Mouse (Mus musculus) kidney, embryonic 15.5 days (tissue): ENCODE results near the gene Nipa2. TPM values are rescaled to one million over a fixed set of nuclear protein-coding genes. Genes with fewer than 3 reads are reported as not detected.
"Not testable (repeated sequence)": the region's sequence is repeated elsewhere in the genome, so short reads cannot be mapped to it uniquely, and the experiment has no call there.

Experiments
- ATAC-seq: fragments of 200-750 bp; cut with Nextera tagmentation; replicated peaks from 2 replicates; pipeline ENCODE4 v1.8.0; 2017; ENCODE audit warnings: moderate TSS enrichment; ENCODE audit not compliant: low FRiP score
- H3K27ac ChIP-seq: fragments of 300-500 bp; sonication (generic); 2 replicates; pipeline ENCODE4 v1.5.1; 2015; ENCODE audit warnings: mild to moderate bottlenecking, inconsistent platforms
- H3K27me3 ChIP-seq: fragments of 300-500 bp; sonication (generic); 2 replicates; pipeline ENCODE4 v1.6.1; 2015; ENCODE audit warnings: inconsistent platforms
- H3K36me3 ChIP-seq: fragments of 300-500 bp; sonication (generic); 2 replicates; pipeline ENCODE4 v1.6.1; 2015; ENCODE audit warnings: inconsistent platforms
- H3K4me1 ChIP-seq: fragments of 300-500 bp; sonication (generic); 2 replicates; pipeline ENCODE4 v1.6.1; 2015; ENCODE audit warnings: inconsistent platforms
- H3K4me2 ChIP-seq: fragments of 300-500 bp; sonication (generic); 2 replicates; pipeline ENCODE4 v1.6.1; 2015; ENCODE audit warnings: moderate library complexity, mild to moderate bottlenecking, inconsistent platforms
- H3K4me3 ChIP-seq: fragments of 300-500 bp; sonication (generic); replicated peaks from 2 replicates; pipeline ENCODE4 v1.5.1; 2015; ENCODE audit warnings: mild to moderate bottlenecking, inconsistent platforms
- H3K9ac ChIP-seq: fragments of 300-500 bp; sonication (generic); 2 replicates; pipeline ENCODE4 v1.6.1; 2015; ENCODE audit warnings: mild to moderate bottlenecking, inconsistent platforms
- H3K9me3 ChIP-seq: fragments of 300-500 bp; sonication (generic); replicated peaks from 2 replicates; pipeline ENCODE4 v1.6.1; 2016; ENCODE audit warnings: inconsistent platforms
- WGBS: fragments of 180-500 bp; shearing (Covaris S2); methylation state at CpG from one replicate; pipeline ENCODE4 v1.1.7; 2015; ENCODE audit warnings: mixed read lengths; 5-methylcytosine and 5-hydroxymethylcytosine counted together
- polyA plus RNA-seq: library from polyadenylated mRNA; unstranded; fragments of >200 nt; fragmentation: Nextera tagmentation; extraction: Ambion mirVana; gene quantifications from 2 replicates; pipeline ENCODE4 v1.2.1, GENCODE M21; 2015

Nipa2 gene
- polyA plus RNA-seq, 1 experiment from 2014 or later = 45.5 TPM

DNA sequence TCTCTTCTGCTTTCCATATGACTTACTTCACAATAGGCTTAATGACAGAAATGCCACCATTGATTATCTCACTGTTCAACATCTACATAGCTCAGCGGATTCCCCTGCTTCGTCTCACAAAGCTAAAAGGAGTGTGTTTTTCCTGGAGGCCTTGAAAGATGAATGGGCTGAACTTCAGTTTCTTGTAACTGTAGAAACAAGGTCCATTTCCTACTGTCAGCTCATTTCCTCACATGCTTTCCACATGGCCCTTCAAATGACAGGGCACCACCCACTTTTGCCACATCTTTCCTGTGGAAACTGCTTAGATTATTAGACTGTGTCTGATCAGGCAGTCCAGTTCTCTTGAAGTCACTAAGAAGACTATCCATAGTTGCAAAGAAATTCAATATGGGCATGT is 33.6 kb downstream of the Nipa2 start:
- WGBS = 65% methylated on average over 2 of the region's 2 CpGs
- Histone ChIP-seq H3K9me3 (no peaks in the 10 kb centered on the region), H3K27me3 (no peaks in the 10 kb centered on the region), H3K4me3 (no peak overlapping the region), H3K27ac (no peak overlapping the region), H3K4me1 (no peaks in the 10 kb centered on the region), H3K36me3 (peaks cover 83% of the 10 kb centered on the region), H3K4me2 (no peak overlapping the region), H3K9ac (no peak overlapping the region)
- no peak for ATAC-seq

DNA sequence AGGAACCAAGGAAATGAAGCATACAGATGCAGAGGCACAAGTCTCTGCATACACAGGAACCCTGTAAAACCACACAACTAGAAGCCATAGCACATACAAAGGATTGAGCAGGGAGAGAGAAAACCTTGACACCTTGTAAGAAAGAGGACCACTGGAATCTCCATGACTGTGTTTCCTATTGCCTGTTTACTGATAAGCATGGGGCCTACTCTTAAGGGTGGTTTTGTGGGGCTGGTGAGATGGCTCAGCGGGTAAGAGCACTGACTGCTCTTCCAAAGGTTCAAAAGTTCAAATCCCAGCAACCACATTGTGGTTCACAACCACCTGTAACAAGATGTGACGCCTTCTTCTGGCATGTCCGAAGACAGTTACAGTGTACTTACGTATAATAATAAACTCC is 35.0 kb downstream of the Nipa2 start:
- Histone ChIP-seq H3K4me3 (no peak overlapping the region), H3K4me1 (no peaks in the 10 kb centered on the region), H3K4me2 (no peak overlapping the region), H3K27ac (no peak overlapping the region), H3K36me3 (peaks cover 87% of the 10 kb centered on the region), H3K9ac (no peak overlapping the region), H3K27me3 (no peaks in the 10 kb centered on the region), H3K9me3 (no peaks in the 10 kb centered on the region)
- 94% methylated on average over 4 of the region's 4 CpGs for WGBS
- ATAC-seq = no peak

DNA sequence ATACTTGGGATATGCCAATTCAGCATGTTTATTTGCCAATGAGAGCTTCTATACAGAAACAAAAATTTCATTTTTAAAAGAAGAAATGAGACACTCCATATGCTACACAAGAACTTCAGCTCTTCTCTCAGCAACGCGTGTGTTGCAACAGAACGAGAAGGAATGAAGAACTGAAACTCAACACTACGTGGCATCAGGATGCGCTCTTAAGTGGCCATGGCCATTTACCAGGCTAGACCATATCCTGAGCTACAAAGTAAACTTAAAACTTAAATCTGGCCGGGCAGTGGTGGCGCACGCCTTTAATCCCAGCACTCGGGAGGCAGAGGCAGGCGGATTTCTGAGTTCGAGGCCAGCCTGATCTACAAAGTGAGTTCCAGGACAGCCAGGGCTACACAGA is 43.9 kb downstream of the Nipa2 start:
- not testable (repeated sequence) for H3K9me3 ChIP-seq, H3K4me1 ChIP-seq, H3K9ac ChIP-seq, H3K4me2 ChIP-seq, H3K4me3 ChIP-seq, H3K27ac ChIP-seq, ATAC-seq, H3K27me3 ChIP-seq
- 98% methylated on average over 11 of the region's 11 CpGs for WGBS
- H3K36me3 ChIP-seq = peaks cover 98% of the 10 kb centered on the region

DNA sequence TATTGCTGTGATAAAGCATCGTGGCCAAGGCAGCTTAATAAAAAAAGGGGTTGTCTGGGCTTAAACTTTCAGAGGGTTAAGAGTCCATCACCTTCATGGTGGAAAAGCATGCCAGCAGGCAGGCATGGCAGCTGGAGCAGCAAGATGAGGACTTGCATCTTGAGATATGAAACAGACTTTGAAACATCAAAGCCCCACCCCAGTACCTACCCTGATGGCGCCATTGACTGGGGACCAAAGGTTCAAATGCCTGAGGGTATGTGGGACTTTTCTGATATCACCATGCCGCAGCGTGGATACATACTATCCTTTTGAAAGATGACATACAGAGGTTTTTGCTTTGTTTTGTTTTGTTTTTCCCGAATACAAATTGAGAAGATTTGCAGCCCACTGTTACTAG is 50.2 kb downstream of the Nipa2 start:
- H3K27ac ChIP-seq = no peak overlapping the region

DNA sequence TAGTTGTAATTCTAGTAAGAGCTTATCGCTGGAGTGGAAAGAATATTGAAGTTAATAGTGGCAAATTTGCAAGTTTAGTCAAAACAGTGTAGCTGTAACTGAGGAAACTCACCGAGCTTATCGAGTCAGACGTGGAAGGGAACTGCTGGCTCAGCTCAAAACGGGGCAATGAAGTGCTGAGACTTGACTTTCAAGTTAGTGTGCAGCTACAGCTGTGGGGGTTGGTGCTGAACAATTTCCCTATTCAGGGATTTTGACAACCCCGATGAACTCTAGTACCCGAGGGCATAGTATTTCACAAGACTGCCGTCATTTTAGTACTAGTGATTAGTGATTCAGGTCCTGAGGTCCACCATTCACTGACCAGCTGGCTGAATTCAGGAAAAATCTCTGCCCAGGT is 50.9 kb downstream of the Nipa2 start:
- Histone ChIP-seq H3K27me3 (no peaks in the 10 kb centered on the region), H3K4me3 (no peak overlapping the region), H3K4me1 (no peaks in the 10 kb centered on the region), H3K27ac (no peak overlapping the region), H3K9ac (no peak overlapping the region), H3K4me2 (no peak overlapping the region), H3K36me3 (peaks cover 88% of the 10 kb centered on the region), H3K9me3 (no peaks in the 10 kb centered on the region)
- ATAC-seq = no peak
- WGBS = 70% methylated on average over 8 of the region's 8 CpGs

More for the DNA sequence above, 50.2 kb downstream of the Nipa2 start:
- H3K4me3 ChIP-seq = no peak overlapping the region
- no peak overlapping the region for H3K4me2 ChIP-seq
- no peaks in the 10 kb centered on the region for H3K9me3 ChIP-seq
- no peaks in the 10 kb centered on the region for H3K4me1 ChIP-seq
- ATAC-seq = no peak
- H3K9ac ChIP-seq = no peak overlapping the region
- H3K27me3 ChIP-seq = no peaks in the 10 kb centered on the region
- WGBS = 95% methylated on average over 5 of the region's 5 CpGs
- peaks cover 89% of the 10 kb centered on the region for H3K36me3 ChIP-seq

DNA sequence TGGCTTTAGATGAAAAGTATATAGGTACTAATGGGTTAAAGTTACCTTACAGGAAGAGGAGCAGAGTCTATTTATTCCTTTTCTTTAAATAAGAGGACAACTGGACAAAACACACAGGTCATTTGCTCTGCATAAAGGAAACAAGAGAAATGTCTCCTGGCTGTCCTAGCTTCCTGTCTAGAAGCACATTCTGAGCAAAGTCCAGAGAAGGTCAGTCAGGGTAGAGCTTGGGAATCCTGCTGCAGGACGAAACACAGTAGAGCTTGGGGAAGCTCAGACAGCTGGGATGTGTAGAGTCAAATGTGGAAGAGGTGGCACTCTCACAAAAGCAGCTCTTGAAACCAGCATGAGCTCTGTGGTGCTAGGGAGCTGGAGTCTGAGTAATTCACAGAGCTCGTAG is 51.9 kb downstream of the Nipa2 start:
- H3K36me3 ChIP-seq = peaks cover 88% of the 10 kb centered on the region
- ATAC-seq = no peak

DNA sequence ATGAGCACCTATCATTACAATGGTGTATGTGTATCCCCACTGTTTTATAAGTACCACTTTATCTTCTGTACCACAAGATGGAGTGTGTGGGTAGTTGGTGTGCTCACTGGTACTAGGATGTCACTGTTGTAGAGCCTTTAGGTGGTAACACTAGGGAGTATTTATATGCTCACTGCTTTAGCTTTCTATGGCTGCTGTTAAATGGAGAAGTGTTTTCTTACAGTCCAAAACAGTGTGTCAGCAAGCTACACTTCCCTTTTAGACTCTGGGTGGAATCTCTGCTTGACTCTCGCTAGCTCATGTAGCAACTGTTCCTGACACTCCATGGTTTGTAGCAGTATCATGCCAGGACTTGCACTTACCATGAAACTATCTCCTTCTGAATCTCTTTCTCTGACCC is 52.8 kb downstream of the Nipa2 start:
- WGBS = 92% methylated on average over 1 of the region's 1 CpGs
- Histone ChIP-seq H3K4me1 (no peaks in the 10 kb centered on the region), H3K4me2 (no peak overlapping the region), H3K9ac (no peak overlapping the region), H3K27me3 (no peaks in the 10 kb centered on the region), H3K4me3 (no peak overlapping the region), H3K27ac (no peak overlapping the region), H3K36me3 (peaks cover 88% of the 10 kb centered on the region), H3K9me3 (no peaks in the 10 kb centered on the region)
- no peak for ATAC-seq

More for the DNA sequence above, 51.9 kb downstream of the Nipa2 start:
- Histone ChIP-seq H3K4me2 (no peak overlapping the region), H3K27ac (no peak overlapping the region), H3K9me3 (no peaks in the 10 kb centered on the region), H3K27me3 (no peaks in the 10 kb centered on the region), H3K9ac (no peak overlapping the region), H3K4me1 (no peaks in the 10 kb centered on the region), H3K4me3 (no peak overlapping the region)
- WGBS = 65% methylated on average over 2 of the region's 2 CpGs

DNA sequence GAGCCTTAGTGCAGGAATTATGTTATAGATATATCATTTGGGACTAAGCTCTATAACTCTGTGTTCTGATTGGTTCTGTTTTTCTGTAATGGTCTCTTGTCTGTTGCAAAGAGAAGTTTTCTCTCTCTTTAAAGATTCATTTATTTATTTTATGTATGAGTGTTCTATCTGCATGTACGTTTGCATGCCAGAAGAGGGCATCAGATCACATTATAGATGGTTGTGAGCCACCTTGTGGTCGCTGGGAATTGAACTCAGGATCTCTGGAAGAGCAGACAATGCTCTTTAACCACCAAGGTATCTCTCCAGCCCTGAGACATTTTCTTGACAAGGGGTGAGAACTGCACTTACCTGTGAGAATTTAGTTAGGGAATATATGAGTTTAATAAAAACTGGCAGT is 56.8 kb downstream of the Nipa2 start:
- no peak overlapping the region for H3K4me3 ChIP-seq
- peaks cover 84% of the 10 kb centered on the region for H3K36me3 ChIP-seq
- no peaks in the 10 kb centered on the region for H3K4me1 ChIP-seq
- no peak overlapping the region for H3K9ac ChIP-seq
- no peak overlapping the region for H3K27ac ChIP-seq
- no peak for ATAC-seq
- H3K9me3 ChIP-seq = no peaks in the 10 kb centered on the region
- no peaks in the 10 kb centered on the region for H3K27me3 ChIP-seq
- no peak overlapping the region for H3K4me2 ChIP-seq
- 81% methylated on average over 2 of the region's 2 CpGs for WGBS

DNA sequence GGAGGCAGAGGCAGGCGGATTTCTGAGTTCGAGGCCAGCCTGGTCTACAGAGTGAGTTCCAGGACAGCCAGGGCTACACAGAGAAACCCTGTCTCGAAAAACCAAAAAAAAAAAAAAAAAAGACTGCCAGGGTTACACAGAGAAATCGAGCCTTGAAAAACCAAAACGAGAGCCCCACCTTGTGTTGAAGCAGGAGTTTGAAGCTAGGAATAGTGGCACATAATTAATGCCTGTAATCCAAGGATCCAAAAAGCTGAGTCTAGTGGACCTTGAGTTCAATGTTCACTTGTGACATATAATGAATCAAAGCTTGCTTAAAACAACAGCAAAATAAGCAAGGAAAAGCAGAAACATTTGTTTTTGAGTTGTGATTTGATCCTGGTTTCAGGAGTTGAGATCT is 58.5 kb downstream of the Nipa2 start:
- WGBS = 75% methylated on average over 5 of the region's 5 CpGs
- ATAC-seq = no peak
- no peaks in the 10 kb centered on the region for H3K4me1 ChIP-seq
- H3K4me3 ChIP-seq = no peak overlapping the region
- H3K9ac ChIP-seq = no peak overlapping the region
- no peak overlapping the region for H3K4me2 ChIP-seq
- H3K9me3 ChIP-seq = no peaks in the 10 kb centered on the region
- no peaks in the 10 kb centered on the region for H3K27me3 ChIP-seq
- peaks cover 87% of the 10 kb centered on the region for H3K36me3 ChIP-seq
- no peak overlapping the region for H3K27ac ChIP-seq

DNA sequence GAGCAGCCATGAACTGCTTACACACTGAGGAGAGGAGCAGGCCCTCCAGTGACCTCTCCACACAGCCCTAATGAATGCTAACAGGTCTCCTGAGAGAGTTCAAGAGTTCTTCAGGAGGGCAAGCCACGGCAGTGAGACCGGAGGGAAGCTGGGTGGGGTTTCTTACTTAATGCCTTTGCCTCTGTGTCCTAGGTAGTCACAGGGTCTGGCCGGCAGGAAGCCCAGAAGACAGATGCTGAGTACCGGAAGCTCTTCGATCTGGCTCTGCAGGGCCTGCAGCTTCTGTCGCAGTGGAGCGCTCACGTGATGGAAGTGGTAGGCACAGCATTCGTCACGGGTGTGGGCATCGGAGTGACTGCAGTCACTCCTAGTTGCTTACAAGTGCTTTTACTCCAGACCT is 70.5 kb downstream of the Nipa2 start:
- ATAC-seq = no peak
- Histone ChIP-seq H3K4me2 (no peak overlapping the region), H3K4me3 (no peak overlapping the region), H3K9ac (no peak overlapping the region), H3K27me3 (no peaks in the 10 kb centered on the region), H3K9me3 (no peaks in the 10 kb centered on the region), H3K36me3 (peaks cover 81% of the 10 kb centered on the region), H3K27ac (no peak overlapping the region), H3K4me1 (no peaks in the 10 kb centered on the region)
- WGBS = 80% methylated on average over 11 of the region's 11 CpGs

DNA sequence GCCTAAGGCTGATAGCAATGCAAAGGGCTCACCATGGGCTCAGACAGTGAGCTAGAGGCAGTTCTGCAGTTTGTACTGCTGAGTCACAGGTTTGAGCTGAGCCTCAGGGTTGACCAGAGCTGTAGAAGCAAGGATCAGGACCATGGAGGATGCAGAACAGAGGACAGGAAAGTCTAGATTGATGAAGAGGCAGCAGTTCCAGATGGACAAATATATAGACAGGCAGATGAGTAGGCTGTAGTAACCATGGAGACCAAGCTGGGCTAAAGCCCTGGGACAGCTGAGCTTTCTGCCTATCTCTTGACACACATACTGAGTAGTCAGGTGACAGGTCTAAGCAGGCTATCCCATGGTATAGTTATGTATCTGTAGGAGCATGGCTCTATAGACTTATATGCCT is 71.5 kb downstream of the Nipa2 start:
- H3K9ac ChIP-seq = no peak overlapping the region
- no peak for ATAC-seq
- H3K4me3 ChIP-seq = no peak overlapping the region
- no peak overlapping the region for H3K4me2 ChIP-seq
- no peaks in the 10 kb centered on the region for H3K9me3 ChIP-seq
- no peaks in the 10 kb centered on the region for H3K27me3 ChIP-seq
- H3K36me3 ChIP-seq = peaks cover 75% of the 10 kb centered on the region
- H3K27ac ChIP-seq = no peak overlapping the region
- H3K4me1 ChIP-seq = no peaks in the 10 kb centered on the region

DNA sequence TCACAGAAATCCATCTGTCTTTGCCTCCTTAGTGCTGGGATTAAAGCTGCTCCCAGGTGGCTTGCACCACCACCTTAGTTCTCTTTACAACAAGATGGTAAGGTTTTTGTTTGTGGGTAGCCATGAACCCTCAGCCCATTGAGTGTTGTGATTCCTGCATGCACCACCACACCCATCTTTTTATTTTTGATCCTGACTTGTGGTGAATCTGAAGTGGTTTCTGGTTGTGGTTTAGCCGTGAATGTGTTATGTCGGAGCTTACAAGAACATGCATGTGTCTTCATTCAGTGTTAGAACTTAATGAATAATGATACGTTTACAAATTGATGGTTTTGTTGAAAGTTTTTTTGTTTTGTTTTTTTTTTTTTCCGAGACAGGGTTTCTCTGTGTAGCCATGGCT is 72.3 kb downstream of the Nipa2 start:
- Histone ChIP-seq H3K4me2 (no peak overlapping the region), H3K9me3 (no peaks in the 10 kb centered on the region), H3K4me1 (no peaks in the 10 kb centered on the region), H3K27ac (no peak overlapping the region), H3K27me3 (no peaks in the 10 kb centered on the region), H3K4me3 (no peak overlapping the region), H3K36me3 (peaks cover 76% of the 10 kb centered on the region), H3K9ac (no peak overlapping the region)
- WGBS = 88% methylated on average over 4 of the region's 4 CpGs
- ATAC-seq = no peak

DNA sequence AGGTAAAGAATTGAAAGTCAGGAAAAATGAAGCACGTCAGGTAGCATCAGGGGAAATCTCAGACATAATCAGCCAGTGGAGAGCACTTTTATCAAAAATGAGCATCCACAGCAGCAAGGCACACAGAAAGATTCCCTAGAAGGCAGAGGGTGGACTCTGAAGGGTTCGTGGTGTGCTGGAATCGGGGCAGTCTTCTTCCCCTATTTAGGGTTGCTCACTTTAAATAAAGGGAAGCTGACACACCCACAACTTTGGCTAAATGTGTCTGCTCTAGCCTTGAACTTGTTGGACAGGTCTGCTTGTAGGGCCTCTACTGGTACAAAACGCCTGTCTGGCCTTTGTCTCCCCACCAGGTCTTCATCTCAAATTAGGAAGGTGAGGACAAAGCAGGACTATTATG is 73.7 kb downstream of the Nipa2 start:
- no peak overlapping the region for H3K4me3 ChIP-seq
- no peaks in the 10 kb centered on the region for H3K9me3 ChIP-seq
- H3K9ac ChIP-seq = no peak overlapping the region
- H3K4me2 ChIP-seq = no peak overlapping the region
- ATAC-seq = no peak
- peaks cover 70% of the 10 kb centered on the region for H3K36me3 ChIP-seq
- 93% methylated on average over 4 of the region's 4 CpGs for WGBS
- H3K27ac ChIP-seq = no peak overlapping the region
- no peaks in the 10 kb centered on the region for H3K27me3 ChIP-seq
- no peaks in the 10 kb centered on the region for H3K4me1 ChIP-seq
